Mouse (Mus musculus) bone marrow macrophage, adult 2 months (primary cell): ENCODE measurements at regions not wholly inside any gene's neighbourhood (a gene's known extent, or its start where the extent isn't known, plus 50 kb on each side); places are given as distances from the start of the nearest gene placed in this dataset.

Experiments used
- CTCF ChIP-seq: IDR thresholded peaks from 2 replicates; pipeline ENCODE4 v1.5.1; 2012; ENCODE audit warnings: low read depth, mild to moderate bottlenecking, low read length, moderate library complexity
- POLR2A ChIP-seq: IDR thresholded peaks from 2 replicates; pipeline ENCODE4 v1.6.1; 2012; ENCODE audit warnings: mild to moderate bottlenecking, low read depth, low read length, borderline replicate concordance

- TF ChIP-seq CTCF (no peak), POLR2A (no peak)
Measured at GRCm38 (mm10) chr5:17125240-17125639, 247.7 kb upstream of the Speer4f2 start.
